Mouse (Mus musculus): ENCODE results near the gene Lpin2. TPM values are rescaled to one million over a fixed set of nuclear protein-coding genes. Genes with fewer than 3 reads are reported as not detected.

The Lpin2 gene
- total and polyA plus RNA-seq, 3 experiments = 22.4 to 32.1 TPM; not detected in 1

GRCm38 (mm10) chr17:71194906-71195632 is 12.7 kb downstream of the Lpin2 start:
- 0 out of 2 replicates have a peak, but pooled peaks have one; percentile 79 for TF ChIP-seq JUND (IDR thresholded peaks at IDR 0.05; ENCODE audit: low read depth, low read length)
- TF ChIP-seq POLR2A (IDR thresholded peaks at IDR 0.05; ENCODE audit: control insufficient read depth in 1 of 2, insufficient read depth in 1 of 2, low read depth in 1 of 2, low read length in 2 of 2, poor library complexity in 1 of 2) = no peak
- TF ChIP-seq ETS1 (IDR thresholded peaks at IDR 0.05; ENCODE audit: low read depth, low read length) = peak; percentile 83
- TF ChIP-seq EP300 (IDR thresholded peaks at IDR 0.05; ENCODE audit: low read depth in 1 of 2, low read length in 2 of 2) = peak; percentile 83 to 93
- no peak for TF ChIP-seq SMC3 (IDR thresholded peaks at IDR 0.05; ENCODE audit: low read depth, low read length)
- peak; percentile 69; the same call in 1 of the 2 replicates for TF ChIP-seq TCF12 (IDR thresholded peaks at IDR 0.05; ENCODE audit: low read depth, low read length)
- no peak for TF ChIP-seq MAZ (IDR thresholded peaks at IDR 0.05; ENCODE audit: low read depth, low read length)
- TF ChIP-seq TAL1 (IDR thresholded peaks at IDR 0.05; ENCODE audit: low read length) = peak; percentile 59
- no peak for TF ChIP-seq MAX (IDR thresholded peaks at IDR 0.05; ENCODE audit: low read length)
- TF ChIP-seq GATA1 (IDR thresholded peaks at IDR 0.05; ENCODE audit: low read depth, low read length) = peak; percentile 89
- TF ChIP-seq MEF2A (IDR thresholded peaks at IDR 0.05; ENCODE audit: extremely low read depth, insufficient replicate concordance, low read depth, low read length, poor library complexity, severe bottlenecking) = no peak
- 0 out of 2 replicates have a peak, but pooled peaks have one; percentile 6 for TF ChIP-seq MXI1 (IDR thresholded peaks at IDR 0.05; ENCODE audit: low read depth, low read length)
- no peak; the same call in 1 of the 2 replicates for TF ChIP-seq MYC (IDR thresholded peaks at IDR 0.05; ENCODE audit: low read depth, low read length)
- peak; percentile 53; the same call in 1 of the 2 replicates for TF ChIP-seq RCOR1 (IDR thresholded peaks at IDR 0.05; ENCODE audit: low read depth, low read length)
- H3K4me1 ChIP-seq (ENCODE audit: control insufficient read depth in 1 of 2, insufficient read depth in 2 of 2, low read length in 2 of 2) = peaks cover 16 to 30% of the 10 kb centered on the region in 2 experiments
- H3K27me3 ChIP-seq (ENCODE audit: control insufficient read depth in 1 of 2, insufficient read depth in 2 of 2, low read length in 2 of 2) = no peaks in the 10 kb centered on the region
- H3K4me3 ChIP-seq (ENCODE audit: control insufficient read depth in 1 of 2, insufficient read depth in 1 of 2, low read depth in 2 of 2, low read length in 2 of 2) = peak overlapping the region; percentile 13; a peak in 3 of 4 replicates
- H3K36me3 ChIP-seq (ENCODE audit: control insufficient read depth in 1 of 2, insufficient read depth in 2 of 2, low read length in 2 of 2) = peaks cover 0 to 58% of the 10 kb centered on the region in 2 experiments; a peak in 3 of 4 replicates
- no peak overlapping the region for H3K9ac ChIP-seq (ENCODE audit: control insufficient read depth, low read depth, low read length, poor library complexity, severe bottlenecking)
- DNase-seq (ENCODE audit: low read depth, low spot score) = peak; percentile 80
- peak overlapping the region; percentile 79 for H3K27ac ChIP-seq (ENCODE audit: control insufficient read depth, low read depth, low read length)
- H3K79me2 ChIP-seq (ENCODE audit: control insufficient read depth, insufficient read depth, low read length, poor library complexity) = peaks cover 51% of the 10 kb centered on the region
- no peaks in the 10 kb centered on the region for H3K9me3 ChIP-seq (replicated peaks; ENCODE audit: insufficient read depth, low read length)

GRCm38 (mm10) chr17:71195633-71196391 is 13.5 kb downstream of the Lpin2 start:
- H3K27ac ChIP-seq (ENCODE audit: control insufficient read depth, low read depth, low read length) = peak overlapping the region; percentile 77
- H3K4me1 ChIP-seq (ENCODE audit: control insufficient read depth in 1 of 2, insufficient read depth in 2 of 2, low read length in 2 of 2) = peaks cover 16 to 30% of the 10 kb centered on the region in 2 experiments
- TF ChIP-seq USF2 (IDR thresholded peaks at IDR 0.05; ENCODE audit: borderline replicate concordance in 1 of 2, insufficient read depth in 1 of 2, low read depth in 1 of 2, low read length in 2 of 2) = no peak
- 0 out of 2 replicates have a peak, but pooled peaks have one; percentile 5 for TF ChIP-seq TCF12 (IDR thresholded peaks at IDR 0.05; ENCODE audit: low read depth, low read length)
- TF ChIP-seq MYB (IDR thresholded peaks at IDR 0.05; ENCODE audit: low read depth, low read length) = no peak
- peak; percentile 68 for TF ChIP-seq RAD21 (IDR thresholded peaks at IDR 0.05; ENCODE audit: low read depth, low read length)
- TF ChIP-seq ELF1 (IDR thresholded peaks at IDR 0.05; ENCODE audit: low read depth, low read length) = 0 out of 2 replicates have a peak, but pooled peaks have one; percentile 5
- TF ChIP-seq GATA1 (IDR thresholded peaks at IDR 0.05; ENCODE audit: low read depth, low read length) = peak; percentile 36; the same call in 1 of the 2 replicates
- no peak for TF ChIP-seq KAT2A (conservative IDR thresholded peaks at IDR 0.05; ENCODE audit: low read depth, low read length)
- peak; percentile 22 to 66 (median 28); a peak in 3 of 6 replicates for TF ChIP-seq CTCF (IDR thresholded peaks at IDR 0.05 in 2 of 3, conservative IDR thresholded peaks at IDR 0.05 in 1 of 3; ENCODE audit: control insufficient read depth in 1 of 3, insufficient read depth in 1 of 3, low read depth in 2 of 3, low read length in 3 of 3, poor library complexity in 1 of 3, severe bottlenecking in 1 of 3)
- TF ChIP-seq RCOR1 (IDR thresholded peaks at IDR 0.05; ENCODE audit: low read depth, low read length) = no peak
- no peak for TF ChIP-seq NELFE (IDR thresholded peaks at IDR 0.05; ENCODE audit: low read depth, low read length)
- no peak for TF ChIP-seq POLR2AphosphoS2 (IDR thresholded peaks at IDR 0.05; ENCODE audit: low read length)
- peak; percentile 52 for TF ChIP-seq ZC3H11A (IDR thresholded peaks at IDR 0.05; ENCODE audit: low read depth, low read length)
- peak; percentile 80 for TF ChIP-seq SIN3A (IDR thresholded peaks at IDR 0.05; ENCODE audit: low read length)
- TF ChIP-seq MAFK (IDR thresholded peaks at IDR 0.05; ENCODE audit: borderline replicate concordance, low read depth, low read length) = no peak
- no peak for TF ChIP-seq GABPA (IDR thresholded peaks at IDR 0.05; ENCODE audit: low read depth, low read length)
- peak; percentile 80 for TF ChIP-seq ETS1 (IDR thresholded peaks at IDR 0.05; ENCODE audit: low read depth, low read length)
- peak; percentile 65 for TF ChIP-seq SMC3 (IDR thresholded peaks at IDR 0.05; ENCODE audit: low read depth, low read length)
- no peak for TF ChIP-seq ZKSCAN1 (IDR thresholded peaks at IDR 0.05; ENCODE audit: low read depth, low read length)

More at GRCm38 (mm10) chr17:71195633-71196391, 13.5 kb downstream of the Lpin2 start:
- peak overlapping the region; percentile 13 for H3K4me3 ChIP-seq (ENCODE audit: control insufficient read depth in 1 of 2, insufficient read depth in 1 of 2, low read depth in 2 of 2, low read length in 2 of 2)
- no peaks in the 10 kb centered on the region for H3K9me3 ChIP-seq (replicated peaks; ENCODE audit: insufficient read depth, low read length)
- peaks cover 0 to 58% of the 10 kb centered on the region in 2 experiments; a peak in 3 of 4 replicates for H3K36me3 ChIP-seq (ENCODE audit: control insufficient read depth in 1 of 2, insufficient read depth in 2 of 2, low read length in 2 of 2)
- no peaks in the 10 kb centered on the region for H3K27me3 ChIP-seq (ENCODE audit: control insufficient read depth in 1 of 2, insufficient read depth in 2 of 2, low read length in 2 of 2)
- DNase-seq (ENCODE audit: low read depth, low spot score) = peak; percentile 95
- H3K79me2 ChIP-seq (ENCODE audit: control insufficient read depth, insufficient read depth, low read length, poor library complexity) = peaks cover 54% of the 10 kb centered on the region
- peak overlapping the region; percentile 5 for H3K9ac ChIP-seq (ENCODE audit: control insufficient read depth, low read depth, low read length, poor library complexity, severe bottlenecking)
